Mouse (Mus musculus) splenic B cell, adult 2 months (primary cell): ENCODE results near the gene Josd2.

Source experiments
- DNase-seq: peaks from one replicate; pipeline ENCODE4 v3.0.0-alpha.2; 2011; ENCODE audit warnings: low read depth, low spot score
- H3K27me3 ChIP-seq: 2 replicates; pipeline ENCODE4 v1.6.1; 2012; ENCODE audit warnings: mild to moderate bottlenecking, low read length, moderate library complexity, mixed read lengths; ENCODE audit not compliant: control insufficient read depth, poor library complexity, insufficient read depth, severe bottlenecking
- H3K36me3 ChIP-seq: 2 replicates; pipeline ENCODE4 v1.6.1; 2012; ENCODE audit warnings: mild to moderate bottlenecking, low read length, moderate library complexity, mixed read lengths; ENCODE audit not compliant: control insufficient read depth, poor library complexity, insufficient read depth, severe bottlenecking

The Josd2 gene

GRCm38 (mm10) chr7:44495992-44496770 lies 28.4 kb downstream of the Josd2 start, which contains the start of the genes Emc10 and Fam71e1:
Gene Emc10 (minus strand): TSS chr7:44496529.
Gene Fam71e1 (plus strand): TSS chr7:44496581.
- DNase-seq: peak; percentile 100
- no peaks in the 10 kb centered on the region for H3K27me3 ChIP-seq
- peaks cover 5% of the 10 kb centered on the region for H3K36me3 ChIP-seq

GRCm38 (mm10) chr7:44496771-44497109 lies 29.0 kb downstream of the Josd2 start:
- H3K36me3 ChIP-seq: peaks cover 3% of the 10 kb centered on the region
- H3K27me3 ChIP-seq: no peaks in the 10 kb centered on the region
- no peak for DNase-seq

GRCm38 (mm10) chr7:44497361-44498055 lies 29.7 kb downstream of the Josd2 start:
- no peaks in the 10 kb centered on the region for H3K27me3 ChIP-seq

GRCm38 (mm10) chr7:44498922-44499321 lies 31.1 kb downstream of the Josd2 start:
- no peaks in the 10 kb centered on the region; the same call in 1 of the 2 replicates for H3K36me3 ChIP-seq
- no peak for DNase-seq

More at GRCm38 (mm10) chr7:44497361-44498055, 29.7 kb downstream of the Josd2 start:
- H3K36me3 ChIP-seq: no peaks in the 10 kb centered on the region; the same call in 1 of the 2 replicates
- no peak for DNase-seq

GRCm38 (mm10) chr7:44500046-44500445 lies 32.3 kb downstream of the Josd2 start:
- H3K27me3 ChIP-seq: no peaks in the 10 kb centered on the region
- no peaks in the 10 kb centered on the region for H3K36me3 ChIP-seq
- DNase-seq: no peak

More at GRCm38 (mm10) chr7:44498922-44499321, 31.1 kb downstream of the Josd2 start:
- no peaks in the 10 kb centered on the region for H3K27me3 ChIP-seq

GRCm38 (mm10) chr7:44501563-44502115 lies 33.9 kb downstream of the Josd2 start:
- Histone ChIP-seq H3K36me3 (no peaks in the 10 kb centered on the region), H3K27me3 (no peaks in the 10 kb centered on the region)
- peak; percentile 91 for DNase-seq

- Histone ChIP-seq H3K36me3 (no peaks in the 10 kb centered on the region), H3K27me3 (no peaks in the 10 kb centered on the region)
- no peak for DNase-seq
Measured at GRCm38 (mm10) chr7:44507491-44507890, 39.7 kb downstream of the Josd2 start.

GRCm38 (mm10) chr7:44519240-44519913 lies 51.6 kb downstream of the Josd2 start:
- peak; percentile 54 for DNase-seq
- Histone ChIP-seq H3K36me3 (no peaks in the 10 kb centered on the region), H3K27me3 (no peaks in the 10 kb centered on the region)

- Histone ChIP-seq H3K36me3 (no peaks in the 10 kb centered on the region), H3K27me3 (no peaks in the 10 kb centered on the region)
- DNase-seq: peak; percentile 54
Measured at GRCm38 (mm10) chr7:44520990-44521389, 53.2 kb downstream of the Josd2 start.
